In the genomic region with DNA sequence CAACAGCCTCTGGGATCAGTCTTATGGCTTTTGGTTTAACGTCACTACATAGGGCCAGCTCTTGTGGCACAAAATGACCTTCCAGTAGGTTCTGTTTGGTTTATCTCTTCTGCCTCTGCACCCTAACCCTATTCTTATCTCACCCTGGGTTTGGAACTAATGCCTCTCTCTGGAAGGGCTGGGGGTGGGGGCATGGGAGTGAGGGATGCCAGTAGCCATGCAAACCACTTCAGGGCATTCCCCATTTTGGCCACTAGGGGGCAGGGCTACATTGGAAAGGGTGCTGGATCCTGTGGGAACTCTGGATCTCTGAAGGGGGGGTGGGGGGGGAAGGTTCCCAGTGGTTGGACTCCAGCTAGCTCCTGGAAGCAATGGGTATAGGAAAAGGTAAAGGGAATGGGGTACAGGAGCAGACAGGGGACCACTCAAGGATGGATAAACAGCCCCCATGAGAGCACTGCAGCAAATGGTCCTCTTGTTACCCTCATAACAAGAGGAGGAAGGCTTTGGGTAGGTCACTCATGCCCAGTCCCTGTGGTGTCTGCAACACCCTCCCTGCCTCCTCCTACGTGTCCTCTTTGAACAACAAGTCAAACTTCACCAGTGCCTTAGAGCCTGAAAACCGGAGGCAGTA, we compare ENCODE assay signal across 8 mouse cellular contexts. TPM values are rescaled to one million over a fixed set of nuclear protein-coding genes. Genes with fewer than 3 reads are reported as not detected.
DNase-seq lines count a peak whose midpoint lies in the region; ATAC-seq lines count a peak whose summit lies in the region.

No protein-coding gene starts in this region.

- ATAC-seq in intestine, embryonic 14.5 days (replicated peaks; ENCODE audit: low FRiP score, low TSS enrichment, low read depth) = peak; percentile 59; the same call in 1 of the 2 replicates
- ATAC-seq in midbrain, embryonic 13.5 days = peak; percentile 62; the same call in 1 of the 2 replicates

- 0 out of 2 replicates have a peak, but pooled peaks cover 2% of the 10 kb centered on the region for H3K4me1 ChIP-seq in heart, embryonic 10.5 days
- H3K4me1 ChIP-seq in intestine, embryonic 14.5 days (replicated peaks; ENCODE audit: control insufficient read depth, insufficient read depth, low read length) = peaks cover 19% of the 10 kb centered on the region
- H3K4me1 ChIP-seq in midbrain, embryonic 13.5 days (replicated peaks) = no peaks in the 10 kb centered on the region

- peak; percentile 69 to 91 for DNase-seq in heart, adult 18-20 months
- no peak for DNase-seq in heart, embryonic 10.5 days (ENCODE audit: low spot score)
- peak; percentile 31 for DNase-seq in cerebellum, adult 9-11 months
- DNase-seq in frontal cortex, postnatal 36 days (ENCODE audit: low spot score in 2 of 2) = peak; percentile 71 to 77
- peak; percentile 91 for DNase-seq in intestine, embryonic 14.5 days (ENCODE audit: low spot score)
- peak; percentile 77 for DNase-seq in left cerebral cortex, postnatal 14 days (ENCODE audit: low spot score in 2 of 2)
- DNase-seq in spleen, postnatal 4 days (ENCODE audit: low spot score in 2 of 2) = peak; percentile 30 to 74

- no peak overlapping the region for H3K9ac ChIP-seq in intestine, embryonic 14.5 days (ENCODE audit: low read length)
- H3K9ac ChIP-seq in midbrain, embryonic 13.5 days (replicated peaks) = no peak overlapping the region

- H3K4me3 ChIP-seq in heart, embryonic 10.5 days = no peak overlapping the region
- H3K4me3 ChIP-seq in intestine, embryonic 14.5 days (ENCODE audit: low read depth, low read length) = no peak overlapping the region
- no peak overlapping the region for H3K4me3 ChIP-seq in midbrain, embryonic 13.5 days (replicated peaks)

- intact Hi-C loops in left cerebral cortex, postnatal 14 days (cut with DNase I) = loop anchor here (1.0 to 5.0 kb wide), 3 partner anchors 79 to 236 kb away; no protein-coding TSS in a partner anchor

- H3K36me3 ChIP-seq in heart, embryonic 10.5 days = peaks cover 94% of the 10 kb centered on the region
- H3K36me3 ChIP-seq in intestine, embryonic 14.5 days (ENCODE audit: control insufficient read depth, insufficient read depth, low read length) = peaks cover 73% of the 10 kb centered on the region
- peaks cover 91% of the 10 kb centered on the region for H3K36me3 ChIP-seq in midbrain, embryonic 13.5 days

- H3K4me2 ChIP-seq in intestine, embryonic 14.5 days (ENCODE audit: low read length) = no peak overlapping the region
- H3K4me2 ChIP-seq in midbrain, embryonic 13.5 days (replicated peaks) = no peak overlapping the region

- H3K27ac ChIP-seq in heart, embryonic 10.5 days = no peak overlapping the region
- H3K27ac ChIP-seq in intestine, embryonic 14.5 days (ENCODE audit: low read depth) = no peak overlapping the region
- no peak overlapping the region; the same call in 1 of the 2 replicates for H3K27ac ChIP-seq in midbrain, embryonic 13.5 days

- no peaks in the 10 kb centered on the region for H3K9me3 ChIP-seq in heart, embryonic 10.5 days
- no peaks in the 10 kb centered on the region for H3K9me3 ChIP-seq in intestine, embryonic 14.5 days (ENCODE audit: control insufficient read depth, low read length)
- no peaks in the 10 kb centered on the region for H3K9me3 ChIP-seq in midbrain, embryonic 13.5 days

- 72% methylated on average over 3 of the region's 3 CpGs for WGBS in heart, embryonic 10.5 days
- 85% methylated on average over 3 of the region's 3 CpGs for WGBS in intestine, embryonic 14.5 days
- WGBS in midbrain, embryonic 13.5 days = 87% methylated on average over 3 of the region's 3 CpGs

- no peaks in the 10 kb centered on the region for H3K27me3 ChIP-seq in heart, embryonic 10.5 days (ENCODE audit: insufficient read depth, poor library complexity, severe bottlenecking)
- H3K27me3 ChIP-seq in intestine, embryonic 14.5 days (replicated peaks; ENCODE audit: control insufficient read depth, insufficient read depth, low read length) = no peaks in the 10 kb centered on the region
- no peaks in the 10 kb centered on the region for H3K27me3 ChIP-seq in midbrain, embryonic 13.5 days

RNA-seq across cellular contexts. Expression of a gene that starts 30.9 kb away (rescaled TPM):
- total RNA-seq in heart, adult 18-20 months (2021) = 10 to 100 TPM; 30.0 to 34.9 TPM
- 118 and 134 TPM in 2 replicates for polyA plus RNA-seq in heart, embryonic 10.5 days (2016; fragmentation: Nextera tagmentation; extraction: Ambion mirVana)
- polyA plus RNA-seq in intestine, embryonic 14.5 days (2014; fragmentation: Nextera tagmentation; extraction: Ambion mirVana) = 121 and 133 TPM in 2 replicates
- 100 to 1,000 TPM; 157 to 162 TPM for total RNA-seq in left cerebral cortex, postnatal 14 days (2021)
- 136 and 142 TPM in 2 replicates for polyA plus RNA-seq in midbrain, embryonic 13.5 days (2015; fragmentation: Nextera tagmentation; extraction: Ambion mirVana)
